Mouse (Mus musculus) limb, embryonic 14.5 days (tissue): ENCODE data around the gene Spata13. TPM values are rescaled to one million over a fixed set of nuclear protein-coding genes. Genes with fewer than 3 reads are reported as not detected.

Source experiments
- ATAC-seq: fragments of 200-750 bp; cut with Nextera tagmentation; 2 replicates; pipeline ENCODE4 v1.8.0; 2017; ENCODE audit warnings: low read depth, moderate number of reproducible peaks, moderate TSS enrichment; ENCODE audit not compliant: low FRiP score
- DNase-seq: peaks from one replicate; pipeline ENCODE4 v3.0.0-alpha.2; 2015; ENCODE audit warnings: low spot score
- H3K27ac ChIP-seq: fragments of 300-500 bp; sonication (generic); replicated peaks from 2 replicates; pipeline ENCODE4 v1.5.1; 2014; ENCODE audit warnings: low read depth, mild to moderate bottlenecking, low read length, moderate library complexity, mixed read lengths
- H3K27me3 ChIP-seq: fragments of 300-500 bp; sonication (generic); 2 replicates; pipeline ENCODE4 v1.6.1; 2014; ENCODE audit warnings: low read length, mixed read lengths; ENCODE audit not compliant: control insufficient read depth, insufficient read depth
- H3K36me3 ChIP-seq: fragments of 300-500 bp; sonication (generic); 2 replicates; pipeline ENCODE4 v1.6.1; 2014; ENCODE audit warnings: mild to moderate bottlenecking, low read length, moderate library complexity, mixed read lengths; ENCODE audit not compliant: control insufficient read depth, insufficient read depth
- H3K4me1 ChIP-seq: fragments of 300-500 bp; sonication (generic); 2 replicates; pipeline ENCODE4 v1.6.1; 2014; ENCODE audit warnings: antibody characterized with exemption, low read length, mixed read lengths; ENCODE audit not compliant: control insufficient read depth, insufficient read depth
- H3K4me2 ChIP-seq: fragments of 300-500 bp; sonication (generic); replicated peaks from 2 replicates; pipeline ENCODE4 v1.6.1; 2014; ENCODE audit warnings: low read depth, mild to moderate bottlenecking, low read length, moderate library complexity; ENCODE audit not compliant: severe bottlenecking
- H3K4me3 ChIP-seq: fragments of 300-500 bp; sonication (generic); replicated peaks from 2 replicates; pipeline ENCODE4 v1.5.1; 2014; ENCODE audit warnings: low read length
- H3K9ac ChIP-seq: fragments of 300-500 bp; sonication (generic); 2 replicates; pipeline ENCODE4 v1.6.1; 2014; ENCODE audit warnings: mild to moderate bottlenecking, low read depth, low read length, moderate library complexity; ENCODE audit not compliant: severe bottlenecking
- H3K9me3 ChIP-seq: fragments of 300-500 bp; sonication (generic); 2 replicates; pipeline ENCODE4 v1.6.1; 2016; ENCODE audit warnings: low read length; ENCODE audit not compliant: control insufficient read depth
- POLR2A ChIP-seq: fragments of 200-500 bp; IDR thresholded peaks from 2 replicates; pipeline ENCODE4 v1.8.0; 2012; ENCODE audit warnings: inconsistent platforms, mild to moderate bottlenecking, moderate library complexity, borderline replicate concordance; ENCODE audit not compliant: insufficient read depth, insufficient read length; ENCODE audit errors: extremely low read depth
- WGBS: fragments of 180-500 bp; shearing (Covaris S2); extraction: QIAGEN DNeasy Blood & Tissue Kit; methylation state at CpG from one replicate; pipeline ENCODE4 v1.1.7; 2014; 5-methylcytosine and 5-hydroxymethylcytosine counted together
- polyA plus RNA-seq, 2 experiments: library from polyadenylated mRNA; depleted of rRNA in 1 of 2; stranded (reverse) in 1 of 2; unstranded in 1 of 2; fragments of >200 nt; fragmentation: Nextera tagmentation in 1 of 2; extraction: Ambion mirVana in 1 of 2; gene quantifications; 2 replicates each; pipeline versions ENCODE4 v1.2.1 to v1.2.3; 2012 to 2014

Gene Spata13
- polyA plus RNA-seq, 2 experiments: 6.8 to 9.5 TPM

- H3K4me3 ChIP-seq: no peak overlapping the region
- H3K27me3 ChIP-seq: no peaks in the 10 kb centered on the region
- no peak overlapping the region for H3K9ac ChIP-seq
- H3K4me2 ChIP-seq: no peak overlapping the region
- H3K4me1 ChIP-seq: 0 out of 2 replicates have a peak, but pooled peaks cover 3% of the 10 kb centered on the region
- no peak for TF ChIP-seq POLR2A
- no peak overlapping the region for H3K27ac ChIP-seq
- no peaks in the 10 kb centered on the region for H3K9me3 ChIP-seq
- DNase-seq: no peak
- WGBS: 81% methylated on average over 4 of the region's 4 CpGs
- H3K36me3 ChIP-seq: peaks cover 47% of the 10 kb centered on the region
- no peak for ATAC-seq
These were observed 163.0 kb downstream of the Spata13 start for GRCm38 (mm10) chr14:60796600-60797322.

DNA sequence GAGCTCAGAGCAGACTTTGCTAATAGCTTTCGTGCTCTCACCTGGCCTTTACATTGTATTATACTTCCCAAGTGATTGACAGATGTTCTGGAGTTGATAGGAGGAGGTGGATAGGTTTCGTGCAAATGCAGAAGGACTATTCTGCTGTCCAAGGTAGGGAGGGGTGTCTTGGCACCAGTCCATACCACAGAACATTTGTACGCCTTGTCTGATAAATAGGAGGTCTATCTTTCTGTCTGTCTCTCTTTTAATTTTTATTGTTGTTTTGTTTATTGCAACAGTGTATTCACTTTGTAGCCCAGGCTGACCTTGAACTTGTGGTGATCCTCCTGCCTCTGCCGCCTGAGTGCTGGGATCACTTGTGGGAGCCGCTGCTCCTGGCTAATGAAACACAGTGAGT, 163.8 kb downstream of the Spata13 start:
- no peak for TF ChIP-seq POLR2A
- H3K4me1 ChIP-seq: 0 out of 2 replicates have a peak, but pooled peaks cover 3% of the 10 kb centered on the region
- H3K36me3 ChIP-seq: peaks cover 42% of the 10 kb centered on the region
- ATAC-seq (no peak), DNase-seq (no peak)
- H3K9ac ChIP-seq: no peak overlapping the region
- H3K4me2 ChIP-seq: no peak overlapping the region
- H3K4me3 ChIP-seq: no peak overlapping the region
- WGBS: 90% methylated on average over 5 of the region's 5 CpGs
- no peak overlapping the region for H3K27ac ChIP-seq
- H3K27me3 ChIP-seq: no peaks in the 10 kb centered on the region
- H3K9me3 ChIP-seq: no peaks in the 10 kb centered on the region

DNA sequence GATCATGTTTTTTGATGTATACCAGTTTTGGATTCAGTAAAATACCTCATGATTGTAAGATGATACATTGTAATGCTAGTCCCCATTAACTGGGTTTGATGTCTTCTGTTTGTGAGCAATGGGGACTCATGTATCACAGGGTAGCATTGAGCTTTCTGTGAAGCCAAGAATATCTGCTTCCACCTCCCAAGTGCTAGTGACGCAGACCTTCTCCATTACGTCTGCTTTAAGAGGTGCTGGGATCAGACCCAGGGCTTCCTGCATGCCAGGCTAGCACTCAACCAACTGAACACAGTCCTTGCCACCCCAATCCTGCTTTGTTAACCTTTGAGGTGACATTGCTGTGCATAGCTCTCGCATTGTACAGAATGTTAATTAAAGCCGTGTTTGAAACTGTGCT, 164.9 kb downstream of the Spata13 start:
- WGBS: 86% methylated on average over 4 of the region's 4 CpGs

DNA sequence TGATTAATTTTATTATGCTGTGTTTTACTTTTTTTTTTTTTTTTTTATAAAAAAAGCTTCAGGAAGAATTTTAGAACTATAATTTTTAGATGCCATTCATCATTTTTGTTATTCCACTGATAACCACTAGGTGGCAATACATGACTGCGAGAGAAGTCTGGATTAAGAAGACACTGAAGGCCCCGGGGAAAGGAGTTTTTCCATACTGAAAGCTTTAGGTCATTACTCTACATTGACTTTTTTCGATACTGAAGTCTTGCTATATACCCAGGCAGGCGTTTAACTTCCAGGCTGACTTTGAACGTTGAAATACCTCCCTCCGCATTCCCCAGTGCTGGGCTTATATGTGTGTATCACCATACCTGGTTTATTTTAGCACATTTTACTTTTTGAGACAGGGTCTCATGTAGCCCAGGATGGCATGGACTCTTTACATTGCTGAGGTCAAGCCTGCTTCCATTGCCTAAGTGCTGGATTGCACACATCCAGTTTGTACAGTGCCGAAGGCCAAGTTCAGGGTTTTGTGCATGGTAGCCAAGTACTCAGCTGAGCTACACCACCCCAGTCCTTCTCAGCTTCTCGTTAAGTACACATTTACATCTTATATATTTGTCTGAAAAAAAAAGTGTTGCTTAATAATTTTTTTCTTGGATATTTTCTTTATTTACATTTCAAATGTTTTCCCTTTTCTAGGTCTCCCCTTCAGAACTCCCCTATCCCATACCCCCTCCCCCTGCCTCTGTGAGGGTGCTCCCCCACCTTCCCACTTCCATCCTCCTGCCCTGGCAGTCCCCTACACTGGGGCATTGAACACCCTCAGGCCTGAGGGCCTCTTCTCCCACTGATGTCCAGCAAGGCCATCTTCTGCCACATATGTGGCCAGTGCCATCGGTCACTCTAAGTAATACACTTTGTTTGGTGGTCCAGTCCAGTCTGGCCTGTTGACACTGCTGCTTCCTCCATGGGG, 166.2 kb downstream of the Spata13 start:
- H3K9ac ChIP-seq: no peak overlapping the region
- H3K36me3 ChIP-seq: peaks cover 36% of the 10 kb centered on the region
- 0 out of 2 replicates have a peak, but pooled peaks cover 3% of the 10 kb centered on the region for H3K4me1 ChIP-seq
- H3K27ac ChIP-seq: no peak overlapping the region
- peak; percentile 91 for DNase-seq
- no peaks in the 10 kb centered on the region for H3K27me3 ChIP-seq
- no peak overlapping the region for H3K4me2 ChIP-seq
- H3K4me3 ChIP-seq: no peak overlapping the region
- no peaks in the 10 kb centered on the region for H3K9me3 ChIP-seq
- peak; percentile 50; the same call in 1 of the 2 replicates for ATAC-seq
- WGBS: 49% methylated on average over 9 of the region's 9 CpGs
- TF ChIP-seq POLR2A: no peak

More for the DNA sequence above, 164.9 kb downstream of the Spata13 start:
- no peak overlapping the region for H3K4me3 ChIP-seq
- no peak overlapping the region for H3K9ac ChIP-seq
- H3K9me3 ChIP-seq: no peaks in the 10 kb centered on the region
- H3K36me3 ChIP-seq: peaks cover 42% of the 10 kb centered on the region
- H3K27me3 ChIP-seq: no peaks in the 10 kb centered on the region
- H3K27ac ChIP-seq: no peak overlapping the region
- no peak for DNase-seq
- 0 out of 2 replicates have a peak, but pooled peaks cover 3% of the 10 kb centered on the region for H3K4me1 ChIP-seq
- no peak overlapping the region for H3K4me2 ChIP-seq
- ATAC-seq: no peak
- TF ChIP-seq POLR2A: no peak

- 93% methylated on average over 13 of the region's 13 CpGs for whole genome bisulfite sequencing
- no peak overlapping the region for H3K4me2 ChIP-seq
- H3K9ac ChIP-seq: no peak overlapping the region
- DNase-seq (no peak), ATAC-seq (no peak)
- H3K4me1 ChIP-seq: 0 out of 2 replicates have a peak, but pooled peaks cover 4% of the 10 kb centered on the region
- H3K4me3 ChIP-seq: no peak overlapping the region
- no peak for TF ChIP-seq POLR2A
- H3K27ac ChIP-seq: no peak overlapping the region
- H3K9me3 ChIP-seq: no peaks in the 10 kb centered on the region
- H3K27me3 ChIP-seq: no peaks in the 10 kb centered on the region
- H3K36me3 ChIP-seq: peaks cover 25% of the 10 kb centered on the region
These were observed 168.2 kb downstream of the Spata13 start for GRCm38 (mm10) chr14:60802026-60802425.
